Mouse (Mus musculus) cerebellum, adult 2 months (tissue): ENCODE measurements around the gene Bola1.
"Not testable (repeated sequence)": the region's sequence is repeated elsewhere in the genome, so short reads cannot be mapped to it uniquely, and the experiment has no call there.

ENCODE experiments used
- CTCF ChIP-seq: fragments of 200-500 bp; IDR thresholded peaks from 2 replicates; pipeline ENCODE4 v1.5.1; 2011; ENCODE audit warnings: low read depth, mild to moderate bottlenecking, control low read depth, low read length, moderate library complexity, borderline replicate concordance; ENCODE audit not compliant: insufficient read depth
- POLR2A ChIP-seq: fragments of 200-500 bp; IDR thresholded peaks from 2 replicates; pipeline ENCODE4 v1.6.1; 2011; ENCODE audit warnings: low read length, control low read depth, borderline replicate concordance; ENCODE audit not compliant: insufficient read depth

DNA sequence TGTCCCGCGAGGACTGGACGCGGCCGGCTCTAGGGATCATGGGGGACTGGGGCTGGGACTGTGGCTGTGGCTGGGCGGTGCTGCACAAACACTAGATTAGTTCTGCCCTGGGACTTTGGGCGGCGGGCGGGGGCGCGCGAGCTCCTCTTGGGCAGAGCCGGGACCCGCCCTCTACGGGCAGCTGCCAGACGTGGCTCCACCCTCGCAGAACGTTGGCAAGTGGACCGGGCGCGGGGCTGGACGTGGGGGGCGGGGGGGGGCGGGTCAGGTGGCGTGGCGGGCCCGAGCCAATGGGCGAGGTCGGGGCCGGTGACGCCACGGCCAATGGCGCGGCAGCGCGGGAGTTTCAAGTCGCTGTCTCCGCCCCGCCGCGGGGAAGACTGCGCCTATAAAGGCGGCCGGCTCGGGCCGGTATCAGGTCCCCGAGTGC is 26.9 kb upstream of the Bola1 start, which contains the start of gene Hist2h3c1:
- not testable (repeated sequence) for TF ChIP-seq POLR2A, CTCF
